In the genomic region with DNA sequence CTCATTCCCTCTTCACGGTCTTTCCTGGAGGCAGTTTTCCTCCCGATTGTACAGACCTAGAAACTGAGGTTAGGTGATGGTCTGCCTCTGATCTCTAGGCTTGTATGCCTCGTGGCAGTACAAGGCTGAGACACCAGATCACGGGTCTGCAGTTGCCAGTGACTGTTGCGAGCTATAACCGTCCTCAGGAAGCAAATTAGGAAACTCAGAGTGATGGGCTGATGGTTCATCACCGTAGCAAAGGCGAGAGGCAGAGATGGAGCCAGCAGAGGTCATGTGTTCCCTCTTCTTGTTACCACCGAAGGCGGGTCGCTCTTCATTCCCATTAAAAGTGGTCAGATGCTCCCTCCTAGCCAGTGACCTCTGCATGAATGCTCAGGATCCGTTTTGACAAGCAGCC, we compare ENCODE assay signal across 12 mouse cellular contexts. TPM values are rescaled to one million over a fixed set of nuclear protein-coding genes. Genes with fewer than 3 reads are reported as not detected.
DNase-seq lines count a peak whose midpoint lies in the region; ATAC-seq lines count a peak whose summit lies in the region.
"Had no signal": no experiment of that assay in that cellular context is flagged by ENCODE, and none has a peak within 500 bp of the region (broad histone marks: within the 10 kb centered on the region; RNA-seq: fewer than 3 reads in every experiment).

No protein-coding gene starts in this region.

- DNase-seq in embryonic facial prominence, embryonic 10.5 days (ENCODE audit: low spot score): no peak
- DNase-seq in neural tube, embryonic 10.5 days (ENCODE audit: extremely low spot score, low spot score): no peak
- no peak for DNase-seq in layer of hippocampus, adult 8-10 months (ENCODE audit: low spot score in 2 of 2)
- DNase-seq: layer of hippocampus, adult 9-11 months had no signal

- H3K9ac ChIP-seq in embryonic facial prominence, embryonic 13.5 days: 0 out of 2 replicates have a peak overlapping the region, but pooled peaks have one; percentile 32
- H3K9ac ChIP-seq in hindbrain, embryonic 13.5 days: no peak overlapping the region
- H3K9ac ChIP-seq in hindbrain, embryonic 16.5 days (ENCODE audit: low read depth, low read length): no peak overlapping the region
- no peak overlapping the region for H3K9ac ChIP-seq in neural tube, embryonic 12.5 days
- H3K9ac ChIP-seq: limb, embryonic 13.5 days had no signal

- no peaks in the 10 kb centered on the region for H3K27me3 ChIP-seq in embryonic facial prominence, embryonic 13.5 days
- no peaks in the 10 kb centered on the region for H3K27me3 ChIP-seq in embryonic facial prominence, embryonic 10.5 days (replicated peaks; ENCODE audit: low read depth, poor library complexity, severe bottlenecking)
- no peaks in the 10 kb centered on the region for H3K27me3 ChIP-seq in hindbrain, embryonic 13.5 days
- H3K27me3 ChIP-seq in hindbrain, embryonic 16.5 days (replicated peaks; ENCODE audit: control insufficient read depth, insufficient read depth, low read length): no peaks in the 10 kb centered on the region
- H3K27me3 ChIP-seq in neural tube, embryonic 12.5 days (replicated peaks): no peaks in the 10 kb centered on the region
- H3K27me3 ChIP-seq: limb, embryonic 13.5 days had no signal

- H3K36me3 ChIP-seq in embryonic facial prominence, embryonic 13.5 days: no peaks in the 10 kb centered on the region
- peaks cover 7% of the 10 kb centered on the region; the same call in 1 of the 2 replicates for H3K36me3 ChIP-seq in embryonic facial prominence, embryonic 10.5 days (replicated peaks)
- no peaks in the 10 kb centered on the region for H3K36me3 ChIP-seq in hindbrain, embryonic 13.5 days
- no peaks in the 10 kb centered on the region for H3K36me3 ChIP-seq in hindbrain, embryonic 16.5 days (ENCODE audit: control insufficient read depth, insufficient read depth, low read length)
- no peaks in the 10 kb centered on the region for H3K36me3 ChIP-seq in neural tube, embryonic 12.5 days
- H3K36me3 ChIP-seq: limb, embryonic 13.5 days had no signal

- H3K4me3 ChIP-seq in embryonic facial prominence, embryonic 13.5 days: no peak overlapping the region
- H3K4me3 ChIP-seq in embryonic facial prominence, embryonic 10.5 days: no peak overlapping the region
- H3K4me3 ChIP-seq in hindbrain, embryonic 13.5 days: no peak overlapping the region
- H3K4me3 ChIP-seq in hindbrain, embryonic 16.5 days (ENCODE audit: low read length): no peak overlapping the region
- H3K4me3 ChIP-seq in neural tube, embryonic 12.5 days: no peak overlapping the region
- H3K4me3 ChIP-seq: erythroblast, embryonic 14.5 days; limb, embryonic 13.5 days had no signal

- no peak for ATAC-seq in embryonic facial prominence, embryonic 13.5 days (ENCODE audit: insufficient number of reproducible peaks, insufficient read depth, low FRiP score, low TSS enrichment, low read depth)
- ATAC-seq in hindbrain, embryonic 13.5 days (ENCODE audit: low FRiP score): no peak
- ATAC-seq in hindbrain, embryonic 16.5 days: no peak
- ATAC-seq in neural tube, embryonic 12.5 days (ENCODE audit: low FRiP score, low read depth): peak; percentile 23; the same call in 1 of the 2 replicates
- no peak for ATAC-seq in frontal cortex, adult (ENCODE audit: low TSS enrichment)
- ATAC-seq: intestine, embryonic 16.5 days had no signal

- no peak overlapping the region for H3K4me2 ChIP-seq in embryonic facial prominence, embryonic 13.5 days
- no peak overlapping the region for H3K4me2 ChIP-seq in hindbrain, embryonic 13.5 days
- H3K4me2 ChIP-seq in hindbrain, embryonic 16.5 days (ENCODE audit: low read length): no peak overlapping the region
- H3K4me2 ChIP-seq in neural tube, embryonic 12.5 days (replicated peaks): 0 out of 2 replicates have a peak overlapping the region, but pooled peaks have one; percentile 20
- H3K4me2 ChIP-seq: limb, embryonic 13.5 days had no signal

- no peak overlapping the region for H3K27ac ChIP-seq in embryonic facial prominence, embryonic 13.5 days
- no peak overlapping the region for H3K27ac ChIP-seq in embryonic facial prominence, embryonic 10.5 days (replicated peaks)
- peak overlapping the region; percentile 26; the same call in 1 of the 2 replicates for H3K27ac ChIP-seq in hindbrain, embryonic 13.5 days
- no peak overlapping the region for H3K27ac ChIP-seq in hindbrain, embryonic 16.5 days (ENCODE audit: low read depth, low read length)
- no peak overlapping the region for H3K27ac ChIP-seq in neural tube, embryonic 12.5 days
- H3K27ac ChIP-seq: limb, embryonic 13.5 days had no signal

- no peaks in the 10 kb centered on the region for H3K9me3 ChIP-seq in embryonic facial prominence, embryonic 13.5 days
- H3K9me3 ChIP-seq in embryonic facial prominence, embryonic 10.5 days: no peaks in the 10 kb centered on the region
- no peaks in the 10 kb centered on the region for H3K9me3 ChIP-seq in hindbrain, embryonic 13.5 days
- no peaks in the 10 kb centered on the region for H3K9me3 ChIP-seq in hindbrain, embryonic 16.5 days (ENCODE audit: control insufficient read depth, low read length)
- no peaks in the 10 kb centered on the region for H3K9me3 ChIP-seq in neural tube, embryonic 12.5 days
- H3K9me3 ChIP-seq: limb, embryonic 13.5 days had no signal

- WGBS in embryonic facial prominence, embryonic 13.5 days: 37% methylated on average over 12 of the region's 12 CpGs
- 52% methylated on average over 12 of the region's 12 CpGs for WGBS in embryonic facial prominence, embryonic 10.5 days
- WGBS in hindbrain, embryonic 13.5 days: 55% methylated on average over 12 of the region's 12 CpGs
- WGBS in hindbrain, embryonic 16.5 days: 47% methylated on average over 12 of the region's 12 CpGs
- 33% methylated on average over 12 of the region's 12 CpGs for WGBS in neural tube, embryonic 12.5 days

- peaks cover 82% of the 10 kb centered on the region for H3K4me1 ChIP-seq in embryonic facial prominence, embryonic 13.5 days
- H3K4me1 ChIP-seq in embryonic facial prominence, embryonic 10.5 days: peaks cover 90% of the 10 kb centered on the region
- peaks cover 84% of the 10 kb centered on the region for H3K4me1 ChIP-seq in hindbrain, embryonic 13.5 days (replicated peaks)
- peaks cover 23% of the 10 kb centered on the region for H3K4me1 ChIP-seq in hindbrain, embryonic 16.5 days (ENCODE audit: control insufficient read depth, insufficient read depth, low read depth, low read length)
- H3K4me1 ChIP-seq in neural tube, embryonic 12.5 days: peaks cover 87% of the 10 kb centered on the region

RNA-seq across cellular contexts. Expression of gene Etv6, which starts 6.4 kb away (rescaled TPM):
- polyA plus RNA-seq in embryonic facial prominence, embryonic 13.5 days (2015; fragmentation: Nextera tagmentation; extraction: Ambion mirVana): 13.9 and 16.1 TPM in 2 replicates
- 16.6 and 17.0 TPM in 2 replicates for polyA plus RNA-seq in embryonic facial prominence, embryonic 10.5 days (2016; fragmentation: Nextera tagmentation; extraction: Ambion mirVana)
- 5.9 and 6.4 TPM in 2 replicates for polyA plus RNA-seq in hindbrain, embryonic 13.5 days (2015; fragmentation: Nextera tagmentation; extraction: Ambion mirVana)
- polyA plus RNA-seq in hindbrain, embryonic 16.5 days (2015; fragmentation: Nextera tagmentation; extraction: Ambion mirVana): 3.4 and 5.4 TPM in 2 replicates
- 10.9 and 13.1 TPM in 2 replicates for polyA plus RNA-seq in neural tube, embryonic 12.5 days (2016; fragmentation: Nextera tagmentation; extraction: Ambion mirVana)
- total RNA-seq in layer of hippocampus, adult 8-10 months (2022): 10 to 100 TPM; 10.7 to 14.7 (median 12.2) TPM
